Mouse (Mus musculus): ENCODE results near the gene Slc4a4. TPM values are rescaled to one million over a fixed set of nuclear protein-coding genes. Genes with fewer than 3 reads are reported as not detected.

The Slc4a4 gene
- polyA plus RNA-seq (2012; rRNA removed) = 10.0 and 11.9 TPM in 2 replicates

GRCm38 (mm10) chr5:88886668-88887555 lies at the start of gene Slc4a4:
Slc4a4 (plus strand) TSS chr5:88886818.

Other genes with a start within 250 kb of the Slc4a4 start
- gene Grsf1, start 210.6 kb upstream of the Slc4a4 start, polyA plus RNA-seq (2012; rRNA removed) = 51.0 and 58.1 TPM in 2 replicates
- 13.2 and 13.8 TPM in 2 replicates for gene Mob1b, start 166.0 kb upstream of the Slc4a4 start, polyA plus RNA-seq (2012; rRNA removed)
- 27.0 and 29.5 TPM in 2 replicates for gene Dck, start 121.8 kb upstream of the Slc4a4 start, polyA plus RNA-seq (2012; rRNA removed)

Measured in central nervous system, embryonic 18 days (tissue).